Mouse (Mus musculus): ENCODE measurements around the gene 2010106E10Rik.

Gene 2010106E10Rik

DNA sequence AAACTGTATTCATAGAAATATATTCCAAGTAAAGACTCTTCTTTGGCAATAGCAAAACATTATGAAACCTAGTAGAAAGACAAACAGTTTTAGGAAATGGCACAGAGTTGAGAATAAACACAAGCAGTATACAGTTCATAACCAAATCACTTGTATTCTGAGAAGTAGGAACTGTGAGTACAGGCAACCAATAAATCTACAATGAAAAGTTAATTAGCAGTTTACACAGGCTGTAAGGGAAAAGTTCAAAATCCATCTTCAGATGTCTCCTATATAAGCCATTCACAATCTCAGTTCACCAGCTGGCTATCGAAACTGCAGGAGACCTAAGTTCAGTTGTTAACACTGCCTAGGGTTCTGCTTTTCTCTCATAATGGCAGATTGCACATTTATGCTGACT, at the start of gene 2010106E10Rik:
TSS of gene 2010106E10Rik (plus strand) at position 301 of the 400 bp plus-strand sequence.
- no peak for DNase-seq

DNA sequence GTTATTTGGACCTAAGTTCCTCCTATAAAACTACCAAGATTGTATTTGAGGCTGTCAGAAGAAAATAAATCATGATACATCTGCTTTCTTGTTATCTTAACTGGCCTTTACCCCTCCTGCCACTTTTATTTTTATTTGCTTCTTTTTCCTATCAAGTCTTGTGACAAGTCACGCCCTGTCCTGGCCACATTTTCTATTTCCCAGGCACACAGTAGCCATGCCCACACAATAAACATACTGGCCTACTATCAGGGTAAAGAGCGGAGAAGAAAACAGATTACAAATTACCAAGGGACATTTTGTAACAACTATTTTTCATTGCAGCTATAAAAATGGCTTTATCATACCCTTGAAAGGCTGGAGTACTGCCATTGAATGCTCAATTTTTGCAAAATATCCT, 10.6 kb downstream of the 2010106E10Rik start:
- no peak for DNase-seq

DNA sequence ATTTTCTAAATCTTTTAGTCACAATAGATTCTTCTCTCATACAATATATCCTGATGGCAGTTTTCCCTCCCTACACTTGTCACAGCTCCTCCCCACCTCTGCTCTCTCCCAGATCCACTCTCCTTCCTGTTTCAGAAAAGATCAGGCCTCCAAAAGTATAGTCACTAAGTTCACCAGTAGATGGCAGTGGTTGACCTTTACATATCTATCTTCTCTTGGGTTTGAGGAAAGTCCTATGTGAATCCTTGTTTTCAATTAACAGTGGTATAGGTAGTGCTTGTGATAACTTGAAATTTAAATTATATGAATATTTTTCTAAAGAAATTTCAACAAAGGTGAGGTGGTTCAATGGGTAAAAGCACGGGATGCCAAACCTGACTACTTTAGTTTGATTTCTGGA, 29.7 kb downstream of the 2010106E10Rik start:
- DNase-seq: no peak

DNA sequence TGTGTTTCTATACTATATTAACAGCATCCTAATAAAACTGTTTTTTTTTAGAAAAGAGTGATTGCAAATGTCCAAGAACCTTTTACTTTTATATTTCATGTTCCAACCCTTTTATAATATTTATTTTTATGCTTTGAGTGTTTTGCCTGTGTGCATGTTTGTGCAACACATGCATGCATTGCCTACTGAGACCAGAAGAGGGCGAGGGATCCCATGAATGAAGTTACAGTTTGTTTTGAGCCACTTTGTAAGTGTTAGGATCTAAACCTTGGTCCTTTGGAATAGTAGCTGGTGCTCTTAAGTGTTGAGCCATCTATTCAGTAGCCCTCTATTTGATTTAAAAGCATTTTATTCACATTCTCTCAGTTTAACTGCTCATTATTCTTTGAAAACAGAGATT, 48.0 kb downstream of the 2010106E10Rik start:
- peak; percentile 11 for DNase-seq

DNA sequence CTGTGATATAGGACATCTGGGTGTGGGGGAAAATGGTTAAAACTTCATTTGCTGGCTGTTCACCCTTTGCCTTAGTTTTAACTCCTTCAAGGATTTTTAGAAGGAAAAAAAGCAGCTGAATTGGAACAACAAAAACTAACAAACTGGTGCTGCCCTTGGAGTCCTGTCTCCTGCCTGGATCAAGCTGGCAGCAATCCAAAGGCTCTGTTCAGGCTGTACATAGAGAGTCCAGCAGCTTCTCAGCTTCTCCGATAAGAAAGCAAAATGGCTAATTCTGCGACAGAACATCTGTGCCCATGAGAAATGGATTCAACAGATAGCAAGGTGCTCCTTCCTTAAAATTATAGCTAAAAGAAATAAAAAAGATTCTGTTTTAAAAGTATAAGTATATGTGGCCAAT, 72.6 kb downstream of the 2010106E10Rik start:
- DNase-seq: no peak

DNA sequence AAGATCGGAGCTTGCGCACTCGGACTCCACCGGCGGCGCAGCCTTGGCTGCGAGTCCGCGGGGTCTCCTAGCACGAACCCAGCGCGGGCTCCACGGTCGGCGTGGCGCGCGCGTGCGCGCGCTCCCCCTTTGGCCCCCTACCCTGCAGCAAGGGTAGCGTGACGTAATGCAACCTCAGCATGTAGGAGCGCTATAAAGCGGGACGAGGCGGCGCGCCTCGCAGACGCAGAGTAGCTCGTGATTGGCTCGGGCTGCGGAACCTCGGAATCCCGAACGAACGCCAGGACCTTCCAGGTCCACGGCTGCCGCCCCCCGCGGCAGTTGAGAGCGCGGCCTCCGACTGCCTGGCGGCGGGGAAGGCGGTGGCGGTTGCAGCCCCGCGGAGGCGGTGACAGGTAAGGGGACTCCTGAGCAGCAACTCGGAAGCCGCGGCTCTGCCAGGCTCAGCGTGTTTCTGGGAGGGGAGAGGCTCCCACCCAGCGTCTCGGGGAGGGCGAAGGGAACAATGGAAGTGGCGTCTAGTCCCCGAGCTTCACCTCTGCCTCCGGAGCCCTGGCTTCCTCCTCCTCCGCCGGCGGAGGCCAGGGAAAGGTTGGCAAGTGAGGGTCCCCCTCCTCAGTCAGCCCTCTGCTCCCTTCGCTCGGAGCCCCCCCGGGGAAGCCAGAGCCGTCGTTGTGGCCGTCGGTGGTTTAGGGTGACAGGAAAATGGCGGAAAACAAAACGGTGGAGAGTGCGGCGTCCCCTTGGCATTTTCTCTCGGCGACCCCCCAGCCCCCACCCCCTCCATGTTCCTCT, 105.6 kb downstream of the 2010106E10Rik start, which contains the start of gene Zfp711:
TSS of gene Zfp711 (plus strand) at position 16 of the 795 bp plus-strand sequence.
- DNase-seq: peak; percentile 66

DNA sequence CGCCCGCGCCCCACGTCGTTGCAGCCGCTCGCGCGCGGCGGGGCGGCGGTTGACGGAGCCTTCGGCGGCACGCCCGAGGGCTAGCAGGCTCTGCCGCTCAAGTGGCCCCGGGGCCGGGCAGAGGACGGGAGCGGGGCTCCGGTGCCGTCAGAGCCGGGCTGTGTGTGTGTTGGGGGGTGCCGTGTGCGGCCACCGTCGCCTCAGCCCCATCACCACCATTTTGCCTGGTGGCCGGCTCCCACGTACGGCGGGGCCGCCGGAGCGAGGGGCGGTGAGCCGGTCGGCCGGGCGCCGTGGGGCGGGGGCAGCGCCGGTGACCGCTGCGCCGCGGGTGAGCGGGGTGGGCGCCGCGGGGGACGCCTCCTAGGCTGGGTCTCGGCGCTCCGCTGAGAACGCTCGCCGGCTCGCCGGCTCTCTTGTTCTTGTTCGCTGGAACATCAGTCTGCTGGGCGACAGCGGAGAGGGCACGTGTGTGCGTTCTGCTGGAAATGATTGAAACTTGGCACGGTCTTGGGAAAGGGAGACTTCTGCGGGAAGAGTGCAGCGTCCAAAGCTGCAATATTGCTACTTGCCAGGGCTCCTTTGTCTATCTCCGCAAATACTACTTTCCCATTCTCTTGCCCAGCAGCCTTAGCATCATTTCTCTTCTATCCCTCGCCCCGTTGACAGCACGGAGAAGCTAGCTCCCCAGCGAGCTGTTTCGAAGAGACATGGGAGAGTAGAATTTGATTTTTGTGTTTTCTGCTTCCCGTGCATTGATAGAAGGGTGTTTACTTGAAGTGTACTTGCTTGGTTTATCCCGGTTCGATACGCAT, 106.4 kb downstream of the 2010106E10Rik start:
- DNase-seq: peak; percentile 39

Data from thymus, postnatal 4 days (tissue).